Mouse (Mus musculus) spleen, adult 18-20 months (tissue): ENCODE measurements around the gene Hist1h4c.
"Not testable (repeated sequence)": the region's sequence is repeated elsewhere in the genome, so short reads cannot be mapped to it uniquely, and the experiment has no call there.

Experiments
- DNase-seq, 2 experiments: peaks; one replicate each; pipeline ENCODE4 v3.0.0; 2022; ENCODE audit warnings: mixed read lengths in 2 of 2

Gene Hist1h4c

GRCm38 (mm10) chr13:23728472-23729191 lies 30.4 kb upstream of the Hist1h4c start:
- DNase-seq: no peak

- DNase-seq: no peak
Measured at GRCm38 (mm10) chr13:23725213-23725612, 27.0 kb upstream of the Hist1h4c start.

- no peak for DNase-seq
Measured at GRCm38 (mm10) chr13:23724239-23724638, 26.0 kb upstream of the Hist1h4c start.

- not testable (repeated sequence) for DNase-seq
Measured at GRCm38 (mm10) chr13:23717593-23718245, 19.5 kb upstream of the Hist1h4c start.

GRCm38 (mm10) chr13:23717176-23717575 lies 18.9 kb upstream of the Hist1h4c start:
- no peak for DNase-seq

GRCm38 (mm10) chr13:23716261-23717042 lies 18.2 kb upstream of the Hist1h4c start:
- no peak for DNase-seq

- peak; percentile 38 to 54 for DNase-seq
Measured at GRCm38 (mm10) chr13:23710374-23711089, 12.3 kb upstream of the Hist1h4c start, which contains the start of gene Hfe. Hfe (minus strand) TSS chr13:23710854.

GRCm38 (mm10) chr13:23709714-23710373 lies 11.6 kb upstream of the Hist1h4c start:
- DNase-seq: no peak

- no peak for DNase-seq
Measured at GRCm38 (mm10) chr13:23708654-23709053, 10.4 kb upstream of the Hist1h4c start.

- no peak for DNase-seq
Measured at GRCm38 (mm10) chr13:23708041-23708440, 9.8 kb upstream of the Hist1h4c start.

GRCm38 (mm10) chr13:23706771-23707170 lies 8.5 kb upstream of the Hist1h4c start:
- DNase-seq: no peak

GRCm38 (mm10) chr13:23705751-23706356 lies 7.6 kb upstream of the Hist1h4c start:
- DNase-seq: no peak

- DNase-seq: not testable (repeated sequence)
Measured at GRCm38 (mm10) chr13:23702801-23703200, 4.5 kb upstream of the Hist1h4c start.

- no peak for DNase-seq
Measured at GRCm38 (mm10) chr13:23702220-23702619, 4.0 kb upstream of the Hist1h4c start.

- peak; percentile 54 to 65 for DNase-seq
Measured at GRCm38 (mm10) chr13:23700786-23701520, 2.7 kb upstream of the Hist1h4c start.

GRCm38 (mm10) chr13:23699767-23700166 lies 1.5 kb upstream of the Hist1h4c start:
- no peak for DNase-seq

- DNase-seq: no peak
Measured at GRCm38 (mm10) chr13:23698996-23699395, 742 bp upstream of the Hist1h4c start.

GRCm38 (mm10) chr13:23697491-23698299 lies 559 bp downstream of the Hist1h4c start:
- DNase-seq: peak in 1 of 2 experiments; percentile 61

GRCm38 (mm10) chr13:23696061-23696474 lies 2.2 kb downstream of the Hist1h4c start:
- no peak for DNase-seq

GRCm38 (mm10) chr13:23695514-23695913 lies 2.7 kb downstream of the Hist1h4c start, which contains the start of gene Hist1h1t:
Hist1h1t (plus strand) TSS chr13:23695814.
- no peak for DNase-seq
